Mouse (Mus musculus): ENCODE measurements around the gene Aldh1l1. TPM values are rescaled to one million over a fixed set of nuclear protein-coding genes. Genes with fewer than 3 reads are reported as not detected.

The Aldh1l1 gene
- polyA plus RNA-seq, 1 experiment = 5.8 TPM

DNA sequence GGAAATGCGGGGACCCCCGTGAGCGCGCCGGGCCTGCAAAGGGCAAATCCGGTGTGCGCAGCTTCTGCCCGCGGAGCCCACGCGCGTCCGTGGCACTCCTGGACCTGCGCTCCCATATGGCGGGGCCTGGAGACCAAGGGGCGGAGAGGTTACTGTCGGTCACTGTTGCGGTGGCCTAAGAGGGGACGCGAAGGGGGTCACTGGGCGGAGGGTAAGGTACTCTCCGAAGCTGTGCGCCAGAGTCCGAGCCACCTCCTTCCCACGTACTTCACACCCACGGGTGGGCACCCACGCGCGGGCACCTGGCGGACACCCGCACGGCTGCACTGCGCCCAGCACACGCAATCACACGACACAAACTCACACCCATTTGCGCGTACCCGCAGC, 23.4 kb upstream of the Aldh1l1 start:
- Histone ChIP-seq H3K4me3 (ENCODE audit: low read depth, low read length) (peak overlapping the region; percentile 85), H3K4me1 (ENCODE audit: control insufficient read depth, insufficient read depth, low read length) (no peaks in the 10 kb centered on the region), H3K36me3 (ENCODE audit: control insufficient read depth, insufficient read depth, low read length, poor library complexity, severe bottlenecking) (no peaks in the 10 kb centered on the region), H3K9me3 (replicated peaks; ENCODE audit: control insufficient read depth, insufficient read depth, low read length, poor library complexity, severe bottlenecking) (no peaks in the 10 kb centered on the region), H3K9ac (ENCODE audit: low read depth, poor library complexity, severe bottlenecking) (peak overlapping the region; percentile 77), H3K27ac (ENCODE audit: insufficient read depth, low read length) (no peak overlapping the region), H3K27me3 (ENCODE audit: control insufficient read depth, insufficient read depth, low read length, poor library complexity, severe bottlenecking) (no peaks in the 10 kb centered on the region)
- TF ChIP-seq POLR2A (IDR thresholded peaks at IDR 0.05; ENCODE audit: insufficient read depth, low read length) = no peak
- TF ChIP-seq CTCF (IDR thresholded peaks at IDR 0.05; ENCODE audit: low read depth, low read length) = no peak
- TF ChIP-seq EP300 (IDR thresholded peaks at IDR 0.05; ENCODE audit: insufficient read depth, low read depth, low read length) = no peak

DNA sequence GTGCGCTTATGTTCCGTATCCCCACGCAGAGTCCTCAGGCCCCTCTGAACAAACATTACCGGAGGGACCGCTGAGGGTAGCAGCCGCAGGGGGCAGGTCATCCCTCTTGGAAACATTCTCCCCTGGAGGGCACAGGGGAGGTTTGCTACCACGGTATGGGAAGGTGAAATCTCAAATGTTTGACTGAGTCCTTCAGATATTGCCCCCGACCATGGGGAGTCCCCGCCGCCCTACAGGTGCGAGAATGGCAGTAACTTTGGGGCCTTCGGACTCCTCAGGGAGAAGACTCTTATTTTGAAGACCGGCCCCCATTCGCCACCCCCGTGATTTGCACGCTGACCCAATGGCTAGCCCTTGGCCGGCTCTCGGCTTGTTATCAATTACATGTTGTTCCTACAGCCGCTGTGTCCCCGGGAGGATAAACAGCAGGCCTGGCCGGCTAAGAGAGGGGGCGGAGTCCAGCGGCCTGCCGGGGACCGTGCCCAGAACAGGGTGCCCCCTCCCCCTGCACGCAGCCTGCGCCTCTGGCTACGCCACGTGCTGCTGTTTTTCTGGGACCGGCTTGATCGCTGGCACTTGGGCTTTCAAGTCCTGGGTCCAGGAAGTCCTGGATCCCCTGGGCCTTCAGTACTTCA, 22.9 kb upstream of the Aldh1l1 start:
- H3K9me3 ChIP-seq (replicated peaks; ENCODE audit: control insufficient read depth, insufficient read depth, low read length, poor library complexity, severe bottlenecking) = no peaks in the 10 kb centered on the region
- H3K9ac ChIP-seq (ENCODE audit: low read depth, poor library complexity, severe bottlenecking) = peak overlapping the region; percentile 77
- H3K27me3 ChIP-seq (ENCODE audit: control insufficient read depth, insufficient read depth, low read length, poor library complexity, severe bottlenecking) = no peaks in the 10 kb centered on the region
- no peak overlapping the region for H3K27ac ChIP-seq (ENCODE audit: insufficient read depth, low read length)
- TF ChIP-seq EP300 (IDR thresholded peaks at IDR 0.05; ENCODE audit: insufficient read depth, low read depth, low read length) = no peak
- peak overlapping the region; percentile 85 for H3K4me3 ChIP-seq (ENCODE audit: low read depth, low read length)
- H3K36me3 ChIP-seq (ENCODE audit: control insufficient read depth, insufficient read depth, low read length, poor library complexity, severe bottlenecking) = no peaks in the 10 kb centered on the region
- no peaks in the 10 kb centered on the region for H3K4me1 ChIP-seq (ENCODE audit: control insufficient read depth, insufficient read depth, low read length)

DNA sequence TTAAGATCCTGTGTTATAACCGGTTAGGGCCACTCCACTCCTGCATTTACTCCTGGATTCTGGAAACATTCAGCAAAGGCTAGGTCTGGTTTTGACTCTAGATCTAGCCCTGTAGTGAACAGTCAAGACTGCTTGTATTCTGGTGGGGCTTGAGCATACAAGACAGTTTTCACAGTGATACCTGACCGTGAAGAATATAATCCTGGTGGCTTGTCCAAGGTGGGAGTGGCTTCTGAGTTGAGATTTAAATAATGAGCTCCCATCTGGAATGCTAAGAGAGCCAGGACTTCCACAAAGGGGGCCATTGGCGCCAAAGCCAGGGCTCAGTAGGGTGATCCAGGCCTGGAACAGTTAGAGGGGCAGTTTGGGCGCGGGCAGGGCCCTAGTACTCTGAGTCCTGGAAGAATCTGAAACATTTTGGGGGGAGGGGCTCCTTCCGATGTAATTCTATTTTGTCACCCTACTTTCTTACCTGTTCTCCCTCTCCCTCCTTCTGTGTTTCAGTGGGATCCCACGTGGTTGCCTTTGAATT, 22.3 kb upstream of the Aldh1l1 start:
- no peak for TF ChIP-seq EP300 (IDR thresholded peaks at IDR 0.05; ENCODE audit: insufficient read depth, low read depth, low read length)
- no peak for TF ChIP-seq CTCF (IDR thresholded peaks at IDR 0.05; ENCODE audit: low read depth, low read length)
- TF ChIP-seq POLR2A (IDR thresholded peaks at IDR 0.05; ENCODE audit: insufficient read depth, low read length) = no peak
- H3K36me3 ChIP-seq (ENCODE audit: control insufficient read depth, insufficient read depth, low read length, poor library complexity, severe bottlenecking) = no peaks in the 10 kb centered on the region
- H3K27me3 ChIP-seq (ENCODE audit: control insufficient read depth, insufficient read depth, low read length, poor library complexity, severe bottlenecking) = no peaks in the 10 kb centered on the region
- H3K27ac ChIP-seq (ENCODE audit: insufficient read depth, low read length) = no peak overlapping the region
- no peaks in the 10 kb centered on the region for H3K9me3 ChIP-seq (replicated peaks; ENCODE audit: control insufficient read depth, insufficient read depth, low read length, poor library complexity, severe bottlenecking)
- peak overlapping the region; percentile 77 for H3K9ac ChIP-seq (ENCODE audit: low read depth, poor library complexity, severe bottlenecking)
- H3K4me3 ChIP-seq (ENCODE audit: low read depth, low read length) = peak overlapping the region; percentile 85
- no peaks in the 10 kb centered on the region for H3K4me1 ChIP-seq (ENCODE audit: control insufficient read depth, insufficient read depth, low read length)

DNA sequence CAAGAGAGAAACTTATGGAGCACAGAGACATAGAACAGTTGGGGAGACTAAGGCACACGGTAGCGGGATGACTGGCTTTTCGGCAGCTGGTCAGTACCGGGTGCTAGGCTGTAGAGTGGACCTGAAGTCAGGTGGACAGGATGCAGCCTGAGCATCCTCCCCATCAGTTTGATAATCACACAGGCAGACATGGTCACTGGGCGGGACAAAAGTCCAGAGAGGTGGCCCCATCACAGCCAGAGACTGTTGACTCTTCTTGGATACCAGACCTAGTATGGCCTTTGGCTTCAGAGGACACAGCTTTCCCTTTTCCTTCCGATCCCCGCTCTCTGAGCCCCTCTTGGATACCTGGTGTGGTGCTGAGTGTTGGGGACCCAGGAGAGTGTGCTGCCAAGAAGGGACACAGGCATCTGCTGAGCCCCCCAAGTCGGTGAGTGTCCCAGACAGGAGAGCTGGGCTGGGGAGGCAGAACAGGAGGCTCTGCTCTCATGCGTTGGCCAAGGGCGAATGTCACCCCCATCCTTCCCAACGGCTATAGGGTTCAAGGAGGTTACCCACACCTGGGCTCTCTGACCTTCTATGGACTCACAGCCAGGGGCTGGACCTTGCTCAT, 21.1 kb upstream of the Aldh1l1 start:
- Histone ChIP-seq H3K27ac (ENCODE audit: insufficient read depth, low read length) (no peak overlapping the region), H3K9ac (ENCODE audit: low read depth, poor library complexity, severe bottlenecking) (no peak overlapping the region), H3K36me3 (ENCODE audit: control insufficient read depth, insufficient read depth, low read length, poor library complexity, severe bottlenecking) (no peaks in the 10 kb centered on the region), H3K4me1 (ENCODE audit: control insufficient read depth, insufficient read depth, low read length) (no peaks in the 10 kb centered on the region), H3K9me3 (replicated peaks; ENCODE audit: control insufficient read depth, insufficient read depth, low read length, poor library complexity, severe bottlenecking) (no peaks in the 10 kb centered on the region), H3K27me3 (ENCODE audit: control insufficient read depth, insufficient read depth, low read length, poor library complexity, severe bottlenecking) (no peaks in the 10 kb centered on the region), H3K4me3 (ENCODE audit: low read depth, low read length) (no peak overlapping the region)
- TF ChIP-seq POLR2A (IDR thresholded peaks at IDR 0.05; ENCODE audit: insufficient read depth, low read length) (no peak), CTCF (IDR thresholded peaks at IDR 0.05; ENCODE audit: low read depth, low read length) (no peak)

DNA sequence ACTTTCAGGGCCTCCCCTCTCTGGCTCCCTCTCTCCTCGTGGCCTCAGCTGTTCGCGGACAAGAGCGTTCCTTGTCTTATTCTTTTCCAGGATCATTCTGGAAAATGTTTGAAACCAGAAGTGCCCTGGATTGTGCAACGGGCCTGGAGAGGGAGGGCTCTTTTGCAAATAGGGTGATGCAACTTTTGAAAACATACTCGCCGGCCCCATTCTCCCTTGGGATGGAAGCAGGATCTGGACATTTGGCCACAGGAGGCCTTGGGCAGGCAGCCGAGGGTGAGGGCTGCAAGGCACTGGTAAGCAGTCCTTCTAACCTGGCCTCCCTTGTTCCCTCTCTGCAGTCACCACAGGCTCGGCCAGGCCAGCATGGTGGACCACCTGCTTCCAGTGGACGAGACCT, 20.1 kb upstream of the Aldh1l1 start:
- TF ChIP-seq CTCF (IDR thresholded peaks at IDR 0.05; ENCODE audit: low read depth, low read length) = no peak
- TF ChIP-seq EP300 (IDR thresholded peaks at IDR 0.05; ENCODE audit: insufficient read depth, low read depth, low read length) = no peak
- TF ChIP-seq POLR2A (IDR thresholded peaks at IDR 0.05; ENCODE audit: insufficient read depth, low read length) = no peak
- no peaks in the 10 kb centered on the region for H3K4me1 ChIP-seq (ENCODE audit: control insufficient read depth, insufficient read depth, low read length)
- no peaks in the 10 kb centered on the region for H3K27me3 ChIP-seq (ENCODE audit: control insufficient read depth, insufficient read depth, low read length, poor library complexity, severe bottlenecking)
- no peak overlapping the region for H3K27ac ChIP-seq (ENCODE audit: insufficient read depth, low read length)
- no peak overlapping the region for H3K9ac ChIP-seq (ENCODE audit: low read depth, poor library complexity, severe bottlenecking)
- no peaks in the 10 kb centered on the region for H3K36me3 ChIP-seq (ENCODE audit: control insufficient read depth, insufficient read depth, low read length, poor library complexity, severe bottlenecking)
- no peaks in the 10 kb centered on the region for H3K9me3 ChIP-seq (replicated peaks; ENCODE audit: control insufficient read depth, insufficient read depth, low read length, poor library complexity, severe bottlenecking)
- H3K4me3 ChIP-seq (ENCODE audit: low read depth, low read length) = no peak overlapping the region

DNA sequence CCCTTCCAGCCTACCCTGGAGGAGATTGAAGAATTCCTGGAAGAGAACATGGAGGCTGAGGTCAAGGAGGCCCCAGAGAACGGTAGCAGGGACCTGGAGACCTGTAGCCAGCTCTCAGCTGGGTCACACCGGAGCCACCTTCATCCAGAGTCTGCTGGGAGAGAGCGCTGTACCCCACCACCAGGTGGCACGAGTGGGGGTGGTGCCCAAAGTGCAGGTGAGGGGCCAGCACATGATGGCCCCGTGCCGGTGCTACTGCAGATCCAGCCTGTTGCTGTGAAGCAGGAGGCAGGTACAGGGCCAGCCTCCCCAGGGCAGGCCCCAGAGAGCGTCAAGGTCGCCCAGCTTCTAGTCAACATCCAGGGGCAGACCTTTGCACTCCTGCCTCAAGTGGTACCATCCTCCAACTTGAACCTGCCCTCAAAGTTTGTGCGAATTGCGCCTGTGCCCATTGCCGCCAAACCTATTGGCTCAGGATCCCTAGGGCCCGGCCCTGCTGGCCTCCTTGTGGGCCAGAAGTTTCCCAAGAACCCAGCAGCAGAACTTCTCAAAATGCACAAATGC, 19.3 kb upstream of the Aldh1l1 start:
- H3K4me3 ChIP-seq (ENCODE audit: low read depth, low read length) = no peak overlapping the region
- no peaks in the 10 kb centered on the region for H3K27me3 ChIP-seq (ENCODE audit: control insufficient read depth, insufficient read depth, low read length, poor library complexity, severe bottlenecking)
- H3K9ac ChIP-seq (ENCODE audit: low read depth, poor library complexity, severe bottlenecking) = no peak overlapping the region
- H3K36me3 ChIP-seq (ENCODE audit: control insufficient read depth, insufficient read depth, low read length, poor library complexity, severe bottlenecking) = no peaks in the 10 kb centered on the region
- H3K4me1 ChIP-seq (ENCODE audit: control insufficient read depth, insufficient read depth, low read length) = no peaks in the 10 kb centered on the region
- TF ChIP-seq EP300 (IDR thresholded peaks at IDR 0.05; ENCODE audit: insufficient read depth, low read depth, low read length) (no peak), CTCF (IDR thresholded peaks at IDR 0.05; ENCODE audit: low read depth, low read length) (no peak), POLR2A (IDR thresholded peaks at IDR 0.05; ENCODE audit: insufficient read depth, low read length) (no peak)
- H3K9me3 ChIP-seq (replicated peaks; ENCODE audit: control insufficient read depth, insufficient read depth, low read length, poor library complexity, severe bottlenecking) = no peaks in the 10 kb centered on the region
- no peak overlapping the region for H3K27ac ChIP-seq (ENCODE audit: insufficient read depth, low read length)
